Mouse (Mus musculus): Measurements from ENCODE around the gene Pet117.

- TF ChIP-seq CTCF (IDR thresholded peaks at IDR 0.05; ENCODE audit: control insufficient read depth, insufficient read depth, insufficient replicate concordance, low read depth, low read length) (no peak), POLR2A (IDR thresholded peaks at IDR 0.05; ENCODE audit: control insufficient read depth, low read depth, low read length) (no peak)
Observed at GRCm38 (mm10) chr2:144422094-144422675, 53.4 kb downstream of the Pet117 start.
